Mouse (Mus musculus): ENCODE data around the gene Lama5.

The Lama5 gene

GRCm38 (mm10) chr2:180254436-180255209, 29.0 kb upstream of the Lama5 start:
- DNase-seq = no peak

DNA sequence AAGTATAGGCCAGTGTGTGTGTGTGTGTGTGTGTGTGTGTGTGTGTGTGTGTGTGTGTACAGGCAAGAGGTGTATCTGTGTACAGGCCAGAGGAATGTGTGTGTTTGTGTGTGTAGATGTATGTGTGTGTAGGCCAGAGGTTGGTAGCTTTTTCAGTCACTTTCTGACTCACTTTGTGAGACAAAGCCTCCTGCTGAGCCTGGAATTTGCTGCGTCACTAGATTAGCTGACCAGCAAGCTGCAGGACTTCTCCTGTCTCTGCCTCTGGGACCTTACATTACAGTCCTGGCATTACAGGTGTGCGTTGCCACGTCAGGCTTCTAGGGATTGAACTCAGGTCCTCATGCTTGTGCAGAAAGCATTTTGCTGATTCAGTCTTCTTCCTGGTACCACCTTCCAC, 26.2 kb upstream of the Lama5 start:
- no peak for DNase-seq

GRCm38 (mm10) chr2:180250930-180251611, 25.4 kb upstream of the Lama5 start:
- DNase-seq = peak; percentile 82 to 85

GRCm38 (mm10) chr2:180248947-180249660, 23.4 kb upstream of the Lama5 start:
- DNase-seq = peak in 1 of 2 experiments; percentile 25

GRCm38 (mm10) chr2:180247916-180248315, 22.3 kb upstream of the Lama5 start:
- no peak for DNase-seq

GRCm38 (mm10) chr2:180243108-180243507, 17.4 kb upstream of the Lama5 start:
- DNase-seq = no peak

DNA sequence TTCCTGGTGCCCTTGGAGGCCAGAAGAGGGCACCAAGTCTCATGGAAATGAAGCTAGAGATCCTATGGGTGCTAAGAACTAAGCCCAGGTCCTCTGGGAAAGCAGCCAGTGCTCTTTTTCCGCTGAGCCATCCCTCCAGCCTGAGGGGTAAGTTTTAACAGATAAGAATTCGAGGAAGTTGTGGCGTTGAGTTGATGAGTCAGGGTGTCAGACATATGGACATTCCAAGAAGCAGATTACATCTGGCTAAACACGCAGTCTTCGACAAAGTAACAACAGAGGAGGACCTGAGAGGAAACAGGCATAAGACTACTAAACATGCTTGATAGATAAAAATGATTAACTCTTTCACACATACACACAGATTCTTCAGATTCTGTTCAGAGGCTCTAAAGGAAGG, 12.9 kb upstream of the Lama5 start:
- DNase-seq = no peak

- no peak for DNase-seq
Observed at GRCm38 (mm10) chr2:180237601-180238345, 12.1 kb upstream of the Lama5 start.

- DNase-seq = peak in 1 of 2 experiments; percentile 4
Observed at GRCm38 (mm10) chr2:180236930-180237329, 11.3 kb upstream of the Lama5 start.

- peak in 1 of 2 experiments; percentile 1 for DNase-seq
Observed at GRCm38 (mm10) chr2:180236500-180236899, 10.8 kb upstream of the Lama5 start.

DNA sequence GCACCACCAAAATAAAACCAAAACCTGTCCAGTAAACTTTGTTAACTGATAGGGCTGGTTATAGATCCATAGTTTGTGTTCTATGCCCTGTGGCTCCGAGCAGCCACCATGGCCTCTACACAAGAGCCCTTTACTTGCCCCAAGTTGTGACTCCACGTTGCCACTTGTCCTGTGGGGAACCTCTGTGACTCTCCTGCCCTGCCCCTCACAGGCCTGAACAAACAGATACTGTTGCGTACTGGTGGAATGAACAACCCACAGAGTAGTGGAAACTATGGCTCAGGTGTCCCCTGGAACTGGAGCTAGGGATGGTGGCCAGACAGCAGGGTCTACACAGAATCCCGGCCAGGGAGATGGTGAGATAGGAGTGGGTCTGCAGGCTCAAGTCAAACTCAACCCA, 10.1 kb upstream of the Lama5 start:
- DNase-seq = no peak

GRCm38 (mm10) chr2:180234980-180235379, 9.3 kb upstream of the Lama5 start:
- peak; percentile 61 to 78 for DNase-seq

DNA sequence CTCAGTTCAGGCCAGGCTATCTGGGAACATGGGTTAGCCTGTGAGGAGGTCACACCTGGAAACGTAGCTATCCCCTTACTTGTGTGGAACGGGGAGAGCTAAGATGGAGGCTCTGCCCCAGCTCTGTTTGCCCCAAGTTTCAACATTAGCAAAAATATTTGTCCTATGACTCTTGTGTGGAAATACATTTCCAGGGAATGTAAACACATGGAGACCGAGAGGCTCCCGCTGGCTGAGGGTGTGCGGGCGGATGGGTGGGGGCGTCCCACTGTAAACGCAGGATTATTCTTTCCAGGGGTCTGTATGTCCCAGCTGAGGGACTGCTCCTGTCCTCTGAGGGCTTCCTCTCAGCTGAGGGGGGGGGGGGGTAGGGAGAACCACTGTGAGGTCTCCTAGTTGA, 8.7 kb upstream of the Lama5 start:
- DNase-seq = no peak

- DNase-seq = peak in 1 of 2 experiments; percentile 10
Observed at GRCm38 (mm10) chr2:180233101-180233904, 7.6 kb upstream of the Lama5 start.

DNA sequence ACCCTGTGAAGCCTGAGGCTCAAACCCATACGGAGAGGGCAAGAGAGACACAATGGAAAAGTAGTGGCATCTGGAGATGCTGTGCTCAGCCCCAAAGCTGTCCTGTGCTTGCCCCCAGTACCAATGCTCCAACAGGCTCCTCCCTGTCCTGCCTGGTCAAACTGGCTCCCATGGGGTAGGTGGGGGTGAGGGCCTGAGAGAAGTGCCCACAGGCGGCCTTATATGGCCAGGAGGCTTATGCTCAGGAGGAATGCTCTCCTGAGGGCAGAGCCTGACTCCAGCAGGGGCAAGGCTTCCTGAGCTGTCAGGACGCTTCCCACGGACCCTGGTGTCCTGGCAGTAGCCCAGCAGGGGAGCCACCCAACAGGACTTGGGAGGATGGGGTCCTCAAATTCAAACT, 4.8 kb upstream of the Lama5 start:
- peak in 1 of 2 experiments; percentile 42 for DNase-seq

- peak in 1 of 2 experiments; percentile 2 for DNase-seq
Observed at GRCm38 (mm10) chr2:180229129-180229528, 3.5 kb upstream of the Lama5 start.

DNA sequence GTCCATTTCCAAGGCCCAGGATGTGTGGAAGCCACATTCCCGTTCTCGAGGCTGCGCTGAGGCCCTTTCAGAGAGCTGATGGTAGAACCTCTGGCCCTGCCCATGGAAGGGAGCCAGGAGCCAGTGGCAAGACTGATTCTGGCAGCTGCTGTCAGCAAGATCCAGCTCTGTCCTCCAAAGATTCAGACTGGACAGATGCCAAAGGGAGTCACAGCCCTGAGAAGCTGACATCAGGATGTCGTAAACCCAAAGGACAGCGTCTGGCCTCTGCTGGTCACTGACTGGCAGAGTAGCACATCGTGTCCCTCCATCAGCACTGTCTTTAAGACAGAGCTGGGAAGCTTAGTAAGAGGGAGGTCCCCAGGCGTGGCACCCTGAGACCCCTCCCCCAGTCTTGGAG, 2.9 kb upstream of the Lama5 start:
- peak; percentile 52 to 69 for DNase-seq

DNA sequence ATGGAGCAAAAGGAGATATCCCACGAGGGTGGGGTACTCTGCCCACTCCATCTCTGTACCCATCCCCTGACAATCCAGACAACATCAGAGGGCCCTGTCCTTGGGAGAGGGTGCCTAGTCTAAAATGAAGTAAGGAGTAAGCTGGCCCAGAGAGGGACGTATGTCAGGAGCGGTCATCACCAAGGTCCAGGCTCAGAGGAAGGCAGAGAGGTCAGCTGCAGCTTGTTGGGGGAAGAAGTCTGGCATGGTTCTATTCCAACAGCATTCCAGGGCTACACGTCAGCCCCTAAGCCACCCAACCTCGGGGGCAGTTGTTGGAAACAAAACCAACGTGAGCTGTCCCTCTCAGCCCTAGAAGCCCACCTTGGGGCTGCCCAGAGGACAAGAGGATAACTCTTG, 2.4 kb upstream of the Lama5 start:
- DNase-seq = no peak

GRCm38 (mm10) chr2:180227262-180228059, 1.8 kb upstream of the Lama5 start:
- DNase-seq = peak; percentile 82 to 88

GRCm38 (mm10) chr2:180225044-180225761, 456 bp downstream of the Lama5 start:
- peak; percentile 51 to 68 for DNase-seq
